Mouse (Mus musculus): ENCODE results near the gene Sgpl1.
A peak's percentile ranks its signal among the peaks of the same experiment; 100 is the strongest.

The Sgpl1 gene

DNA sequence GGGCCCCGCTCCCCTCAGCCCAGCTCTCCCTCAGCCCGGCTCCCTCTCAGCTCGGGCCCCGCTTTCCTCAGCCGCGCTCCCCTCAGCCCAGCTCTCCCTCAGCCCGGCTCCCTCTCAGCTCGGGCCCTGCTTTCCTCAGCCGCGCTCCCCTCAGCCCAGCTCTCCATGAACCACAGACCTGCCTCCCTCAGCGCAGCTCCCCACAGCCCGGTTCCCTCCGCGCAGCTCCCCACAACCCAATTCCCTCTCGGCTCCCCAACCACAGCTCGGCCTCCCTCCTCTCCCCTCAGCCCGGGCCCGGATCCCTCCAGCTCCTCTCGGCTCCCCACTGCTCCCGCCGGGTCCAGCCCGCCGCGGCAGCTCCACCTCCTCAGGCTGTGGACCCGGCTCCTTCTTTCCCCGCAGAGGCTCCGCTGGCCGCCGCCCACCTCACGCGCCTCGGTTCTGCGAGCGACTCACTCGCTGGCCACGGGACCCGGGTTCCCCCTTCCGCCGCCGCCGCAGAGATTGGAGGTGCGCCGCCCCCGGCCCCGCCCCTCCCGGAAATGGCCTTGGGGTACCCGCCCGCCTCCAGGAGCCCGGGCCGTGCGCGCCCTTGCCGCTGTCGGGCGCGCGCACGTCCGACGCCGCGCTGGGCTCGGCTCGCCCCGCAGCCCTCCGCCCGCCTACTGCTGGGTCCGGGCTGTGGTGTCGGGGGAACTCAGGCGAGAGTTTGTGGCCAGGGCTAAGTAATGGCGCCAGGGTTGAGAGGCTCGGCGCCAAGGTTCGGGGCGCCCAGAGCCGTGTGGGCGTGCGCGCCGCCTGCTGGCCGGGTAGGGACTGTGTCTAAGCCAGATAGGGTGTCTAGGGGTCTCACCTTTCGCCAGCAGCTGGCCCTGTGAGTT is at the start of gene Sgpl1:
TSS of gene Sgpl1 (minus strand) at position 547 of the 884 bp plus-strand sequence.
- DNase-seq = peak; percentile 89

DNA sequence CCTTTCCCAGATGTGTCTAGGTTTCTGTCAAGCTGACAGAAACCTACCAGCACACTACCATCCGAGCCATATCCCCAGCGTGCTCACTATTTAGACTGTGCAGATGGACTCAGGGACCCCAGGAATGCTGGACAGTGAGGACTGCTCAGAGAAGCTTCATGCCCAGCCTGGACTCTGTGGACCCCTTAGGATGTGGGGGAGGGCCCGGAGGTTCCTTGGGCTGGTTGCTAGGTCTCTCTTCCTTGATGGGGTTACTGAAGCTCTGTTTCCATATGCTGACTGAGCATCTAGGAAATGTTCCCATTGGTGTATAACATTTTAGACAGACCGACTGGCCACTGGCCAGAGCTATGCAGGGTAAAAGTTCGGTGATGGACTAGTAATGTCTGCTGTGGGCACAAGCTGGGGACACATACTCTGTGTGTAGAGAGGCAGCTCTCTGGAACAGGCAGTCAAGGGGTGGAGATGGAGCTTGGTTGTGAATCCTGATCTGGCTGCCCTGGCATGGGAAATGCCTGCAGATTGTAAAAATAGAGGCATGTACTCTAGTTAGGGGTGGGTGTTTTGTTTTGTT is 48.3 kb upstream of the Sgpl1 start:
- DNase-seq = no peak

DNA sequence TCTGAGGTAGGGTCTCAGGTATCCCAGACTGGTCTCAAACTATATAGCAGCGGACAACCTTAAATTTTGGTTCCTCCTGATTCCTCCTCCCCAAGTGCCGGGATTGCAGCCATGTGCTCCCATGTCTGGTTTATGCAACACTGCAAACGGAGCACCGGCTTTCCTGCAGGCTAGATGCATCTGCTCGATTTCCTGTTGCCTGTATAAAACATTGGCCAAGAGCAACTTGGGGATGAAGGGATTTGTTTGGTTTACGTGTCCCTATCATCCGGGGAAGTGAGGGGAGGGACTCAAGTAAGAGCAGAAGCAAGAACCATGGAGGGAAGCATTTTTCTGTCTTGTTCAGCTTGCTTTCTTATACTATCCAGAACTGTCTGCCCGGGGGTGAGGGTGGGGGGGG is 47.7 kb upstream of the Sgpl1 start:
- DNase-seq = no peak

DNA sequence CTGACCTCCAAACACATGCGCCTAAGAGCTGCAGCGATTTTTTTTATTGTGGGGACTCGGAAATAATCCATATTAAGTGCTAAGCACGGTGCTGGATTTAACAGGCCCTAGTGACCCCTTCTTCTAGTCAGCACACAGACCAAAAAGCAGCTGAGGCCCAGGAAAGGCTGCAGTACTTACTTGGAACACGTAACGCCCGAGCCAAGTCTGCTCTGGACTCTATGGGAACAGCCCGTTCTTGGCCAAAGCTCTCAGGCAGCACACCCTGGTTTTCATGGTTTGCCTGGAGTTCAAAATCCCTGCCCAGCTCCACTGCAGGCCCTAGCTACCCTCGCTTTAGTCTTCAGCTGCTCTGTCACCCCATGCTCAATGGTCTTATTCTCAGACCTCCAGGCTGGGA is 47.1 kb upstream of the Sgpl1 start:
- DNase-seq = no peak

DNA sequence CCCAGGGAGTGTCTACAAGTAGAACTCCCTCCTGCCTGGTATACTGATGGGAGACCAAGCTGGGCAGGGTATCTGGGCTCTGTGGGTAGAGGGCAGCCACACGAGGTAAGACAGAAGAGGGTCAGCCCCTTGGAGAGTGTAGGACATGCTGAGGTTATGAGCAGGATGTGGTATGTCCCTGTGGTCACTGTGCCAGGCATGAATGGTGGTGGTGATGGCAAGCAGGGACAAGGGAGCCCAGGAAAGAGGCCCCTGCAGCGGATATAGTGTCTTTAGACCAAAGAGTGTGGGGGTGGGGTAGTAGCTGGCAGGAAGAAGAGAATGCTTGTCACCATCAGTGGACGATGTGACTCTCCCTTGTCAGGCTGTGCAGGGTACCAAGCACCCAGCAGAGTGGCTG is 40.5 kb upstream of the Sgpl1 start:
- DNase-seq = no peak

DNA sequence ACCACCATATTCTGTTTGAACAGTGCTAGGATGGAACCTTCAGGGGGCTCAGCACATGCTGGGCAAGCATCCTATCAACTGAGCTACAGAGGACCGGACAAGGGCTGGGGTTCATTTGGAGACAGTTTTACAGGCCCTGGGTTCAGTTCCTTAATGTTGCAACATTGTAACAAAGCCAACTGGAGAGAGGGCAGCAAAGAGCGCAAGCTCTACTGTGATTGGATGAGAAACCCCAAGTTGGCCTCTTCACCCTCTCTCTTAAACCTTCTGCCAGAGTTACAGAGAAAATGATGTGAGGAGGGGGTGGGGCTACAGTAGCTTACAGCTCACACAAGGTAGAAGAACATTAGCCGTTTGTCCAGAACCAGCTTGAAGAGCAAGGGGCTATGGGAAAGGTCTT is 39.5 kb upstream of the Sgpl1 start:
- DNase-seq = no peak

DNA sequence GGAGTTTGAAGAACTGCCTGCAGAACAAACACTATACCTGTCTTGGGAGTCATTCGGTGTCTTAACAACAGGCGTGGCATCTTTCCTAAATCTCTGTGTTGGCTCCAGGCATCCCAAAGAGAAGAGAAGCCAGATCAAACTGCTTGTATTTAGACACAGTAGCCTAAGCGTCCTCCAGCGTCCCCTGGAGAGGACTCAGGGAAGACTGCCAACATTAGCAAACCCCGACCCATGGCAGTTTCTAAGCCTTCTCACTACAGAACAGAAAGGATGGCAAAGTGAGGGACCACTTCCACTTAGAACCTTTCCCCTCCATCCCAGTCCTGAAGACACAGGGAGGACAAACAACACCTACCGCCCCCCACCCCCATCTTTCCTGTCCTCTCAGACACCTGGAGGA is 32.4 kb upstream of the Sgpl1 start:
- no peak for DNase-seq

DNA sequence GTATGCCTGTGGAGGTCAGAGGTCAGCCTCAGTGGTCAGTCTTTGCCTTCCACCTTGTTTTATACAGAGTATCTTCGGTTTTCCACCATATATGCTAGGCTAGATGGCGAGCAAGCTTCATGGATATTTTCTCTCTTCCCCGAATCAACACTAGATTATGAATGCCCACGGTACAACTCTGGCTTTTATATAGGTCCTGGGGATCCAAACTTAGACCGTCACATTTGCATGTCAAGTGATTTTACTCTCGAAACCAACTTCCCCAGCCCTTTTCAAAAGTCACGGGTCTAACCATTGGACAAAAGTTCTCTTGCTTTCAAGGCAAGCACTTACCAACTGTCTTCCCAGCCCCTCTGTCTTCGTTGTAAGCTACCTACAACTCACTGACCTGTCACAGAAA is 31.2 kb upstream of the Sgpl1 start:
- no peak for DNase-seq

DNA sequence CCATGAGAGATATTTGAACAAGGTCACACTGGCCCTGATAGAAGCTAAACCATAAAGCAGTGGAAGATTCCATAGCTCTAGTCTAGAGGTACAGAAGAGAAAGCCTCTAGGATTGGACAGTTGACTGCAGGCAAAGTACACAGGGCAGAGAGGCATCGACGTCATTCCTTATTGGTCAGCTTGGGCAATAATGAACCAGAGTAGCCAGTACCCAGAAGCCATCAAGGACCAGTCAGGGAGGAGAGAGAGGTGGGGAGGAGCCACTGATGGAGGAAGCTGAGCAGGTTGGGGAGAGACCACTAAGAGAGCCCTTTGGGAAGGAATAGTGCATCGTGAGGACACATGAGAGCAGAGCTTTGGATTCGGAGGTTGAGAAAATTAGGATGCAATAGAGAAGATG is 30.2 kb upstream of the Sgpl1 start:
- DNase-seq = no peak

DNA sequence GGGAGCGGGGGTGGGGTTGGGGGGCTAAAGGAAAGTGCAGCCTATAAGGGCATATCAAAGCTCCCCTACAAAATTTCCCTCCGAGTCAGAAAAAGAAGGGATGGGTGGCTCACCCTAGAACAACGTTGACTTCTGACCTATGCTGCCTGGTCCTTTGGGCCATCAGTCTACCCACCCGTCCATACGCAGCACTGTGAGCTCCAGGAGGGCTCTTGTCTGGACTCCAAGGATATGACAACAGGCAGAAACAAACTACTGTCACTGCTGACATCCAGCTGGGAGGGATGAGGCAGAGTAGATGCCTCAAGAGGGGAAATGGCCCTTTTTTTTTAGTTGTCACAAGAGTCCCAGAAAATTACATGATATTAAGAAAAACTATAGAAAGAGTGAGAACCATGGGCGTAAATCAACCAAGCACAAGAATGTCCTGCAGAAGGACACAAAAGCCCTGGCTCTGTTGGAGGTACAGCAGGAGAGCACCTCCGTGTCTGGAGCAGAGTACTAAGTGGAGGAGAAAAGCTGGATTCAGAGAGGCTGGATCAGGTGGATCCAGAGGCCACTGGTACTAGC is 28.8 kb upstream of the Sgpl1 start:
- no peak for DNase-seq

DNA sequence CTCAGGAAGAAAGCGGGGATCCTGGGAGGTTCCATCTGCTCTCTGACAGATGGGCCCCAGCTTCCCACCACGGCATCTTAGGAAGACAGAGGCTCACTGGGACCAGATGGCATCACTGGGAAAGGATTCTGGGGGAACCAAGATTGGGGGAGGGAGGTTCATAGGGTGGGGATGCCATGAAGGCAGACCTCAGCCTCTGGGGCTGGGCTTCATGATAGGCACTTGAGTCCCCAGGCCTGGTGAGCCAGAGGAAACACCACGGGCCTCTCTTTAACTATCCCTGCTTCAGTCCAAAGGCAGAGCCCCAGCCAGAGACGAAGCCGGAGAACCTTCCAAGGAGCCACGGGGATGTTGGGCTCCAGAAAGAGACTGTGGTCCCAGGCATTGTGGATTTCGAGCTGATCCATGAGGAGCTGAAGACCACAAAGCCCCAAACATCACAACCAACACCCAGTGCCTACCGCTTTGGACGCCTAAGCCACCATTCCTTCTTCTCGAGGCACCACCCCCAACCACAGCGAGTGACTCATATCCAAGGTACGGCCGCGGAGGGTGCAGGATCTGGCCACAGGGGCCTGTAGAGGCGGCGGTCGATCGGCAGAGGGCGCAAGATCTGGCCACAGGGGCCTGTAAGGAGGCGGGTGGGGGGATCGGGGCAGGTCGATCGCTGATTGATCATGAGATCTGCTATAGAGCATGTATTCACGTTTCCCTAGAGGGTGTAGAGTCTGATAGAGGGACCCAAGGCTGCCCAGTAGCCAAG is 28.1 kb upstream of the Sgpl1 start:
- DNase-seq = peak; percentile 12 to 27

DNA sequence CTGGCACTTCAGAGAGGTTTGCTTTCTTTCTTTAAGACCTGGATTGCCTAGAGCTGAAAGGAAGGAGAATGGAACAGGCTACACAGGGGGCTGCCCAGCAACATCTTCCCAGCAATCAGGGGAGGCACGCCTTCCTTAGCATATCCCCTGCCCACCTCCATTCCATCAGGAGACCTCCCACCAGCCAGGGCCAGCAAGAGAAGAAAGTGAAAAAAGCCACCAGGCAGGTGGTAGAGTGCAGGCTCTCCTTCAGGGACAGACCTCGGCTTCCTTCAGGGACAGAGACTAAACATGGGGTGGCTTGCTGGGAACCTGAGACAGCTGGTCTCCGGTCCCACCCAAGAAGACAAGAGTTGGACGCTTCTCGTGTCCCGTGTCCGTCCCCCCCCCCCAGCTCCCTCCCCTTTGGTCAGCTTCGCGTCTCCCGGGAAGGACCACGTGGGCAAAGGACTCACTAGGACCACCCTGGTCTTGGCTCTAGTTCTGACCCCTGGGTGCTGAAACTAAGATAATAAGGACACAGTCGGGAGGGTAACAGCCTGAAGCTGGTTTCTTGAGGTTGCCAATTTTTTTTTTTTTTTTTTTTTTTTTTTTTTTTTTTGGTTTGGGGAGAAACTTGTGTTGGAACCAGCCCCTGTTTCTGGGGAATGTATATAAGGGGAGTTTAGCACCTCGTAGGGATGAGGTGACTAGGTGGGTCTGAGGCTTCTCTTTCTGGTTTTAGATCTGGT is 27.4 kb upstream of the Sgpl1 start:
- DNase-seq = no peak

DNA sequence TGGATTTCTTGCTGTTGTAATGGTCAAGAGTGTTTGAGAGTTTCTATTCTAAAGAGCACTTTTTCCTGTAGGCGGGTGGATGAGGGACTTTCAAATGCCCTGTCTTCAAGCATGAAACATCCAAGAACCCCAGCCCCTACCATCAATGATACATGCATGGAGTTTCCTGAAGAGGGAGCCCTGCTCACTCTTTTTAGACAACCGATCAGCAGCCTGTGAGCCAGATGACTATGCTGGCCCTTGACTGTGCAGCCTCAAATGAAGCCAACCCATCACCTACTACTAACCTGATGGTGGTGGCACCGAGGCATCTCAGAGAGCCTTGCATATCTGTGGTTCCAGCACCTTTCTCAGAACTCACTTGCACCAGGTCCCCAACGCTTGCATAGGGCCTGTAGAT is 25.0 kb upstream of the Sgpl1 start:
- no peak for DNase-seq

DNA sequence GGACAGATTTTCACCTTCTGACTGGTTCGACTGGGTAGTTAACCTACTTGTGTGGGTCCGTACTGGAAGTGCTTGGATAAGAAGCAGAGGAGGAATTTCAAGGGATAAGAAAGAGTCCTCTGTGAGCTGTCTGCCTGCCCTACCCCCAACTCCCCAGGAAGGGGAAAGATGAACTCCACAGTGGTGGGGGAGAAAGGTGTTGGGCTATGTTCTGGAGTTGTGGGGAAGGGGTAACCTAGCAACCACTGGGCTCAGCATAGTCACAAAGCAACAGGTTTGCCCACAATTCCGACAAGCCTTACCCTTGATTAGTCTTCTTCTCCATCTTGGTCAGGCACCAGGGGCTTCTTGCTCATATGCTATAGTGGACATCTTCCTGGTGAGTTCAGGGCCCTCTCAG is 24.2 kb upstream of the Sgpl1 start, which contains the start of gene Tbata:
TSS of gene Tbata (plus strand) at position 301 of the 400 bp plus-strand sequence.
- DNase-seq = no peak

DNA sequence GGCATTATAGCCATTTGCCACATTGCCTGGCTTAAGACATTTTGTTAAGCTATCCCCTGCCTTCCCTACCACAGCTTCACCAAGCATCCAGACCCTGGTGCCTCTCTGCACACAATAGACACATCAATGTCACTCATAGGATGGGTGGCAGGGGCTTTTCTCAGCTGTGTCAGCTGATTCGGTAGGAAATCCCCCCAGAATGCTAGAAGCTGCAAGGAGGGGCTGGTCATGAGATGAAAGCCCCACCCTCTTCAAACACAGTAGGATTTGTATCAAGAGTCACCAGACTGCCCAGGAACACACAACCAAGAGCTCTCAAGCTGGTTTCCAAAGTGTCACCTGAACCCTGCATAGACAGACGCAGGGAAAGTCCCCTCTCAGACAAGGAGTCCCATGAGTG is 20.9 kb upstream of the Sgpl1 start:
- DNase-seq = no peak

DNA sequence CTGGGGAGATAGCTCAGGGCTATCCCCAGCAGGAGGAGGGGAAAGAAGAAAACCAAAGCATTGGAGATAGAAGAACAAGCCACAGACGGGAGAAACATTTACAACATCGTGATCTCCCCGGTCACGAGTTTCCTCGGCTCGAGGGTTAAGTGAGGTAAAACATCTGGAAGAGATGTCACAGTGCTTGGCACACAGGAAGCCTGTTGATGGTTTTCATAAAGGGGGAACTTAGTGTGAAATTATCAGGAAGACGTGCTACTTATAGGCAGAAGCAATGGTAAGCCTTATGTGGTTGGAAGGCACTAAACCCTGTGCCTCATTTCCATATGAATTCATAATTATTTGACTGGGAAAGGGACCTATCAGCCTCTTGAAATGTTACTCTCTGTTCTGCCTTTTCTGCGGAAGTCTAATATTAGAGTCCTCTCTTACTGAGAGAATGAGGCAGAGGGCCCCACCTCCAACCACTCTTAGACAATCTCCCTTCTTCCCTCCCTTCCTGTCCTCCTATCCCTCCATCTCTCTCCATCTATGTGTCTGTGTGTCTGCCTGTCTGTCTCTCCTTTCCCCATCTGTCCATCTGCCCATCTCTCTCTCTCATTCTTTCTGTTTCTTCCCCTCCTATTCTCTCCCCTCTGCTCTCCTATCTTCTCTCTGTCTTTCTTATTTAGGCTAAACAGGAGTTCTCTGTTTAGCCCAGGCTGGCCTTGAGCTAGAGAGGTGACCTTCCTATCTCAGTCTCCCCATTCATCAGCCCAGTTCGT is 20.0 kb upstream of the Sgpl1 start:
- no peak for DNase-seq

DNA sequence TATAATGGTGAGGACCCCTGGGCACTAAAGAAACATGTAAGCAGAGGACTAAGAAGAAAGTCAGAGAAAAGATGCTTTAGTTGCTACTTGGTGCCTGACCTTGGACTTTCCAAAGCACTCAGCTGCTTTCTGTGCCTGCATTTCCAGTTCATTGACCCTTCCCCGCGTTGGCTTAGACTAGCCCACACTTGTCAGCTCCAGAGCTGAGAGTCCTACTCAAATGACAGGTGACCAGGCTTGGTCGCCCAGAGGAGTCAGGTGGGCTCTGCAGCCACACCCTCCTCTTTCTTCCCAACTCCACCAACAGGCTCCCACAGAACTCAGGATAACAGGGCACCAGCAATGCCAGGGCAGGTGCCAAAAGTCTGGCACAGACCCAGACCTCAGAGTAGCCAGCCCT is 14.9 kb upstream of the Sgpl1 start:
- DNase-seq = no peak

DNA sequence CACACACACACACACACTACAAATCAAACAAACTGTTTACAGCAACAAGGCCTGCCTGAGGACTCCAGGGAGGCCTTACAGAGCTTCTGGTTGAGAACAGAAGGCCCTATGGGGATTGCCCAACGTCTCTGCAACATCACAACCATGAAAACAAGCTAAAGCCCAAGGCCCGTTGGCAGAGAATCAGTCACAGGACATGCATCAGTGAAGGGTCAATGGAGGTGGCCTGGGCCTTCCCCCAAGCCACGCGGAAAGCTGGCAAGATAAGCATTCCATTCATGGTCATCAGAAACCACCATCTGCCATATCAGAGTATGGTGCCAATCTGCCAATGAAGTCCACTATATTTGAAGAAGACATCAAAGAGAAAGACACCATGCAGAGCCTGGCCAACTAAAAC is 13.2 kb upstream of the Sgpl1 start:
- DNase-seq = no peak

DNA sequence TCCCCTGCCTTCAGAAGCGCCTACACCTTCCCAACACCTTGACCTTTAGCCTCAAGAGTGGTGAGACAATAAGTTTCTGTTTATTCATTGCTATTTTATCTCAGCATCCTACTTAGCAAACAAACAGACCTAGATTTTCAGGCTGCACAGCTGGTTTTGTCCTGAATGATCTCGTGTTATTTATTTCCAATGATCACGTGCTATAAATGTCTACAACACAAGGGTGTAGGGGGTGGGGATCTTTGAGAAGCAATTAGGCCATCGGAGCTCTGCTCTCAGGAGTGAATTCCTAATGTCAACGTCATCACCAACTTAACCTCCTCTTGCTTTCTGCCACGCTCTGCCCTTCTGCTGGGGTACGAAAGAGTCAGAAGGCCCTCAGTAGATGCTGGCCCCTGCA is 12.6 kb upstream of the Sgpl1 start:
- no peak for DNase-seq

DNA sequence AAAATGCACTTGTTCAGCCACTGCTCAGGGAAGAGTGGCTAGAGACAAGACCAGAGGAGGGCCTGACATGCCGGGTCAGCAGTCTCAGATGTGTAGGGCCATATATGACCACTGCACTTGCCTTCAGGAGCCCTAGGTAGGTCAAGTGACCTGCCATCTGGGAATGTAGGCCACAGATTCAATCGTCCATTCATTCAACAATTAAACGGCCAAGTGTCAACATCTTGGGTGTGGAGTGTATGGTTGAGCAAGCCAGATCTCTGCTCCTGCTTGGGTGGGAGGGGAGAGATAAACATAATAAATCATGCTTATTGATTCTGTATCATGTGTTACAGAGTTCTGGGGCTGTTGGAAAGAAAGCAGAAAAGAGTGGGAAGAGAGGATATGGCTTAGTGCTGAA is 11.1 kb upstream of the Sgpl1 start:
- no peak for DNase-seq

DNA sequence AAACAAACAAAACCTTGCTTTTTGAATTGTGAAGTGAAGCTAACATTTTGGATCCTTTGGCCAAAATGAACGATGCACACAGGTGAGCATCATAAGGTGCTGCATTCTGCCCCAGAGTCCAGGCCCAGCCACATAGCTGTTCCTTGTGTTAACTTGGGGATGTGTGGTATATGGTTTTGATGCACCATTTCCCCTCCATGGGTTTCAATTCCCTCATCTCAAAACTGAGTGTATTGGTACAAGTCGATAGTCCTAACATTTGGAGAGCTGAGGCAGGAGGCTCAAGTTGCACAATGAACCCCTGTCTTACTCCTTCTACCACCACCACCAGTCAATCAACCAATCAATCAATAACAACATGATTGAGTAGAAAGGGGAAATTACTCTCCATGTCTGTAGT is 8.9 kb upstream of the Sgpl1 start:
- DNase-seq = no peak

DNA sequence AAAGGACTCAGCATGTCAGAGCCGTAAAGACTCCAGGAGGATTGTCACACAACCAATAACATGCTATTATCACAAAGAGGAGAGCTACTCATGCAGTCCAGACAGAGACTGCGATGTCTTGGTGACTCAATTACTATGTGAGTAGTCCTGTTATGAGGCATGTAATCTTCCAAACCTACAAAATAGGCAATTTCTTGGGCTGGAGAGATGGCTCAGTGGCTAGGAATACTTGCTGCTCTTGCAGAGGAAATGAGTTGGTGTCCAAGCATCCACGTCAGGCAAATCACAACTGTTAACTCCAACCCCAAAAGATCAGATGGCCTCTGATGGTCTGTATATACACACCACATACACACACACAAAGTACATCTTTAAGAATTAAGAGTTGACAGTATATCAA is 8.1 kb upstream of the Sgpl1 start:
- DNase-seq = no peak

All from thymus, postnatal 36 days (tissue).